Mouse (Mus musculus) cerebellum, adult 2 months (tissue): ENCODE results near the gene Baz1b.

Experiments used
- CTCF ChIP-seq: fragments of 200-500 bp; IDR thresholded peaks from 2 replicates; pipeline ENCODE4 v1.5.1; 2011; ENCODE audit warnings: low read depth, mild to moderate bottlenecking, control low read depth, low read length, moderate library complexity, borderline replicate concordance; ENCODE audit not compliant: insufficient read depth
- POLR2A ChIP-seq: fragments of 200-500 bp; IDR thresholded peaks from 2 replicates; pipeline ENCODE4 v1.6.1; 2011; ENCODE audit warnings: low read length, control low read depth, borderline replicate concordance; ENCODE audit not compliant: insufficient read depth

- no peak for TF ChIP-seq CTCF
- no peak for TF ChIP-seq POLR2A
Observed at GRCm38 (mm10) chr5:135167469-135167868, 19.6 kb upstream of the Baz1b start.
